9 mouse cellular contexts compared by ENCODE assay signal in genomic region chr11:62023494-62024233, GRCm38 (mm10).
A peak's percentile ranks its signal among the peaks of the same experiment; 100 is the strongest.
DNase-seq lines count a peak whose midpoint lies in the region; ATAC-seq and TF ChIP-seq lines count a peak whose summit lies in the region.
"Had no signal": no experiment of that assay in that cellular context is flagged by ENCODE, and none has a peak within 500 bp of the region (broad histone marks: within the 10 kb centered on the region; RNA-seq: fewer than 3 reads in every experiment).

No protein-coding gene starts in this region.

- H3K27ac ChIP-seq in intestine, embryonic 16.5 days (ENCODE audit: low read length), result 0 out of 2 replicates have a peak overlapping the region, but pooled peaks have one; percentile 50
- no peak overlapping the region for H3K27ac ChIP-seq in intestine, postnatal 0 days (ENCODE audit: low read depth, low read length)
- 0 out of 2 replicates have a peak overlapping the region, but pooled peaks have one; percentile 23 for H3K27ac ChIP-seq in hindbrain, embryonic 13.5 days
- H3K27ac ChIP-seq in liver, embryonic 12.5 days, result no peak overlapping the region

- H3K27me3 ChIP-seq in intestine, embryonic 16.5 days (replicated peaks; ENCODE audit: control insufficient read depth, insufficient read depth, low read length), result no peaks in the 10 kb centered on the region
- H3K27me3 ChIP-seq in intestine, postnatal 0 days (replicated peaks; ENCODE audit: control insufficient read depth, insufficient read depth, low read length), result no peaks in the 10 kb centered on the region
- H3K27me3 ChIP-seq in C2C12 (ENCODE audit: control insufficient read depth, insufficient read depth, insufficient read length), result no peaks in the 10 kb centered on the region
- no peaks in the 10 kb centered on the region for H3K27me3 ChIP-seq in hindbrain, embryonic 13.5 days
- no peaks in the 10 kb centered on the region for H3K27me3 ChIP-seq in liver, embryonic 12.5 days (replicated peaks)

- no peak overlapping the region for H3K4me2 ChIP-seq in intestine, embryonic 16.5 days (ENCODE audit: low read depth, low read length)
- no peak overlapping the region for H3K4me2 ChIP-seq in intestine, postnatal 0 days (replicated peaks; ENCODE audit: low read depth)
- H3K4me2 ChIP-seq in hindbrain, embryonic 13.5 days, result no peak overlapping the region
- H3K4me2 ChIP-seq in liver, embryonic 12.5 days, result no peak overlapping the region

- H3K4me3 ChIP-seq in intestine, embryonic 16.5 days (ENCODE audit: low read length), result no peak overlapping the region
- H3K4me3 ChIP-seq in intestine, postnatal 0 days (ENCODE audit: low read depth, low read length), result no peak overlapping the region
- H3K4me3 ChIP-seq in C2C12 (ENCODE audit: insufficient read depth, poor library complexity, severe bottlenecking), result no peak overlapping the region
- no peak overlapping the region for H3K4me3 ChIP-seq in hindbrain, embryonic 13.5 days
- no peak overlapping the region for H3K4me3 ChIP-seq in liver, embryonic 12.5 days
- H3K4me3 ChIP-seq: erythroblast, embryonic 14.5 days had no signal

- WGBS in intestine, embryonic 16.5 days, result 80% methylated on average over 12 of the region's 12 CpGs
- 79% methylated on average over 12 of the region's 12 CpGs for WGBS in intestine, postnatal 0 days
- WGBS in hindbrain, embryonic 13.5 days, result 82% methylated on average over 12 of the region's 12 CpGs
- 76% methylated on average over 12 of the region's 12 CpGs for WGBS in liver, embryonic 12.5 days (ENCODE audit: insufficient replicate concordance)

- H3K36me3 ChIP-seq in intestine, embryonic 16.5 days (ENCODE audit: control insufficient read depth, insufficient read depth, low read length), result no peaks in the 10 kb centered on the region
- no peaks in the 10 kb centered on the region for H3K36me3 ChIP-seq in intestine, postnatal 0 days (ENCODE audit: control insufficient read depth, insufficient read depth)
- no peaks in the 10 kb centered on the region for H3K36me3 ChIP-seq in C2C12 (ENCODE audit: control insufficient read depth, insufficient read depth)
- H3K36me3 ChIP-seq in hindbrain, embryonic 13.5 days, result no peaks in the 10 kb centered on the region
- peaks cover 7% of the 10 kb centered on the region; the same call in 1 of the 2 replicates for H3K36me3 ChIP-seq in liver, embryonic 12.5 days

- no peaks in the 10 kb centered on the region for H3K79me3 ChIP-seq in C2C12 (ENCODE audit: low read depth)

- no peak for ATAC-seq in intestine, embryonic 16.5 days
- no peak for ATAC-seq in intestine, postnatal 0 days
- no peak for ATAC-seq in hindbrain, embryonic 13.5 days (ENCODE audit: low FRiP score)
- ATAC-seq in liver, embryonic 12.5 days, result no peak

- no peak overlapping the region for H3K9ac ChIP-seq in intestine, embryonic 16.5 days (ENCODE audit: low read depth, low read length)
- H3K9ac ChIP-seq in intestine, postnatal 0 days (ENCODE audit: low read depth, low read length), result no peak overlapping the region
- no peak overlapping the region for H3K9ac ChIP-seq in hindbrain, embryonic 13.5 days
- H3K9ac ChIP-seq in liver, embryonic 12.5 days, result no peak overlapping the region

- no peak for TF ChIP-seq CTCF in intestine, postnatal 0 days (IDR thresholded peaks at IDR 0.05; ENCODE audit: low read depth)
- TF ChIP-seq CTCF in C2C12 (IDR thresholded peaks at IDR 0.05; ENCODE audit: control insufficient read depth, insufficient read depth, insufficient read length), result no peak

- no peak overlapping the region for H3ac ChIP-seq in C2C12 (ENCODE audit: control insufficient read depth, insufficient read length, low read depth)

- DNase-seq in 3T3-L1 (ENCODE audit: low read depth, low spot score), result peak; percentile 48
- DNase-seq in frontal cortex, postnatal 25 days (ENCODE audit: low spot score in 2 of 2), result no peak
- no peak for DNase-seq in layer of hippocampus, adult 11-12 months (ENCODE audit: low spot score)

- H3K9me3 ChIP-seq in intestine, embryonic 16.5 days (ENCODE audit: control insufficient read depth, low read length), result no peaks in the 10 kb centered on the region
- H3K9me3 ChIP-seq in intestine, postnatal 0 days (ENCODE audit: control insufficient read depth), result no peaks in the 10 kb centered on the region
- H3K9me3 ChIP-seq in hindbrain, embryonic 13.5 days, result no peaks in the 10 kb centered on the region
- no peaks in the 10 kb centered on the region for H3K9me3 ChIP-seq in liver, embryonic 12.5 days (replicated peaks)

- H3K4me1 ChIP-seq in intestine, embryonic 16.5 days (ENCODE audit: control insufficient read depth, insufficient read depth, low read length), result no peaks in the 10 kb centered on the region
- H3K4me1 ChIP-seq in intestine, postnatal 0 days (replicated peaks; ENCODE audit: control insufficient read depth, insufficient read depth, low read length), result no peaks in the 10 kb centered on the region
- H3K4me1 ChIP-seq in hindbrain, embryonic 13.5 days (replicated peaks), result peaks cover 21% of the 10 kb centered on the region
- H3K4me1 ChIP-seq in liver, embryonic 12.5 days, result peaks cover 34% of the 10 kb centered on the region

- H3K79me2 ChIP-seq in C2C12 (ENCODE audit: control insufficient read depth, insufficient read depth), result no peaks in the 10 kb centered on the region

TF ChIP-seq in C2C12, 6 proteins besides CTCF, POLR2A, EP300 and RAD21:
- TF ChIP-seq MYOD1 (IDR thresholded peaks at IDR 0.05; ENCODE audit: control insufficient read depth, insufficient read length, low read depth) (peak; percentile 24), MYOG (IDR thresholded peaks at IDR 0.05; ENCODE audit: control insufficient read depth, extremely low read depth, insufficient read length) (no peak), CEBPB (IDR thresholded peaks at IDR 0.05; ENCODE audit: low read depth) (no peak)

Comparison
In these comparisons a context has a peak if more than half of its experiments do, and no peak if none do; other contexts are left out.
1. H3K27ac ChIP-seq: peak in intestine, embryonic 16.5 days (single experiment) and hindbrain, embryonic 13.5 days (single experiment); none in intestine, postnatal 0 days (single experiment) and liver, embryonic 12.5 days (single experiment).